Mouse (Mus musculus): ENCODE measurements around the gene 1700069L16Rik. TPM values are rescaled to one million over a fixed set of nuclear protein-coding genes. Genes with fewer than 3 reads are reported as not detected.
A peak's percentile ranks its signal among the peaks of the same experiment; 100 is the strongest.

The 1700069L16Rik gene
- polyA plus RNA-seq, 1 experiment from 2014 or later: not detected

- H3K36me3 ChIP-seq (ENCODE audit: control insufficient read depth, insufficient read depth, low read length): no peaks in the 10 kb centered on the region
- no peaks in the 10 kb centered on the region for H3K4me1 ChIP-seq (ENCODE audit: control insufficient read depth, insufficient read depth, low read length)
- no peaks in the 10 kb centered on the region for H3K27me3 ChIP-seq (ENCODE audit: control insufficient read depth, insufficient read depth, low read length)
- no peak overlapping the region for H3K27ac ChIP-seq (ENCODE audit: low read depth, low read length)
- WGBS: 77% methylated on average over 12 of the region's 12 CpGs
- ATAC-seq (ENCODE audit: low FRiP score) (no peak), DNase-seq (ENCODE audit: low spot score, missing footprints) (no peak)
- no peak overlapping the region for H3K4me3 ChIP-seq (ENCODE audit: low read depth, low read length)
- 0 out of 2 replicates have a peak, but pooled peaks cover 4% of the 10 kb centered on the region for H3K9me3 ChIP-seq (ENCODE audit: control insufficient read depth, low read length)
- H3K4me2 ChIP-seq: no peak overlapping the region
- no peak overlapping the region for H3K9ac ChIP-seq (ENCODE audit: low read length)
Measured at GRCm38 (mm10) chr5:113664629-113665195, 59.9 kb downstream of the 1700069L16Rik start.

DNA sequence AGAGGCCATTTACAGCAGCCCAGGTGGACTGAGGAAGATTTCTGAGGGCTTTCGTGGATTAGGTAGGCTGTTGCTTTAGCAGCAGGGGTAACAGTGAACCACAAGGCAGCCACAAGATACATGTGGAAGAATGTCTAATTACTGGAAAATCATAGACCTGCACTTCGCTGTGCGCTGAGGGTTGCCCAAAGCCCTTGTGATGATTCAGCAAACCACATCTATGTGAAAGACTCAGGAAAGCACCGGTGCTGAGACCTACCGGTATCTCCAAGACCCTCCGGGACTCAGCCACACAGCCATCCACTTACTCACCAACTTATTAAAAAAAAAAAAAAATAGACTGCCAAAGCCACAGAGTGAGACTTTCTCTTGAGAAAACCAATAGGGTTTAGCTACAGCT is 60.4 kb downstream of the 1700069L16Rik start:
- Histone ChIP-seq H3K9me3 (ENCODE audit: control insufficient read depth, low read length) (0 out of 2 replicates have a peak, but pooled peaks cover 4% of the 10 kb centered on the region), H3K27ac (ENCODE audit: low read depth, low read length) (no peak overlapping the region), H3K4me1 (ENCODE audit: control insufficient read depth, insufficient read depth, low read length) (no peaks in the 10 kb centered on the region), H3K9ac (ENCODE audit: low read length) (no peak overlapping the region), H3K36me3 (ENCODE audit: control insufficient read depth, insufficient read depth, low read length) (no peaks in the 10 kb centered on the region), H3K4me2 (no peak overlapping the region), H3K27me3 (ENCODE audit: control insufficient read depth, insufficient read depth, low read length) (no peaks in the 10 kb centered on the region), H3K4me3 (ENCODE audit: low read depth, low read length) (no peak overlapping the region)
- no peak for DNase-seq (ENCODE audit: low spot score, missing footprints)
- 91% methylated on average over 6 of the region's 6 CpGs for WGBS
- no peak for ATAC-seq (ENCODE audit: low FRiP score)

DNA sequence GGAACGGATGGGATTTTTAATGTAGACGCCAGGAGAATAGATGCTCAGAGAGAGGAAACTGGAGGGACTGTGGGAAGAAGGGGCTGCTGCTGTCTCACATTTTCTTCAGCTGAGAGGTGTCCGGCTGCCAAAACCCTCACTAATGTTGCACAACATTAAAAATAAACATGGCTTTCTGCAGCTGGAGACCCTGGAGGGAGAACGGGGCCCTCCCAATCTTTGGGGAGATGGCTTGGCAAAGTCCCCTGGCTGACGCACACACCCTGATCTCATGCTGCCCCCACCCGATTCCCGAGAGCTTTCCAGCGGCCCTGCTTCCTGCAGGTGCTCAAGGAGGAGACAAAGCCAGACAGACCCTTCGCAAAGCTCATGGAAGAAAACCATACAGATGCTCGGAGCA is 63.7 kb downstream of the 1700069L16Rik start:
- Histone ChIP-seq H3K27me3 (ENCODE audit: control insufficient read depth, insufficient read depth, low read length) (no peaks in the 10 kb centered on the region), H3K27ac (ENCODE audit: low read depth, low read length) (no peak overlapping the region), H3K4me3 (ENCODE audit: low read depth, low read length) (no peak overlapping the region), H3K4me2 (no peak overlapping the region), H3K4me1 (ENCODE audit: control insufficient read depth, insufficient read depth, low read length) (no peaks in the 10 kb centered on the region), H3K36me3 (ENCODE audit: control insufficient read depth, insufficient read depth, low read length) (no peaks in the 10 kb centered on the region), H3K9ac (ENCODE audit: low read length) (no peak overlapping the region), H3K9me3 (ENCODE audit: control insufficient read depth, low read length) (no peaks in the 10 kb centered on the region)
- ATAC-seq (ENCODE audit: low FRiP score): no peak
- 84% methylated on average over 10 of the region's 10 CpGs for WGBS
- DNase-seq (ENCODE audit: low spot score, missing footprints): no peak

DNA sequence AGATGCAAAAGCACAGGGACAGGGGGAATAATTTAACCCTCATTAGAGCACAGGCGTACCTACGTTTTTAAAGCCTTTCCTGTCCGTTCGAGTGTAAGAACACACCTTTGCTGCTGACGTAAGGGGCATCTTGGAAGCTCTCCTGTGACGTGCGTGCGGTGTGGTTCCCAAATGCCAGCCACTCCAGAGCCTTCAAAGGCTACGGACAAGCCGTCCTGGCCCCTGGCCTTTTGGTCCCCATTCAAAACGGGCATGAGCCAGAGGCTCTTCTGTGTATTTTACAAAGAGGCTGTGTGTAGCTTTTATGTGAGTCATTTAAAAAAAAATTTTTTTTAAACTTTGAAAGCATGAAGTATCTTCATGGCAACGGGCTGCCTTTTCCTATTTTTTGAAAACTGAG is 69.8 kb downstream of the 1700069L16Rik start:
- Histone ChIP-seq H3K9ac (ENCODE audit: low read length) (no peak overlapping the region), H3K9me3 (ENCODE audit: control insufficient read depth, low read length) (no peaks in the 10 kb centered on the region), H3K27me3 (ENCODE audit: control insufficient read depth, insufficient read depth, low read length) (no peaks in the 10 kb centered on the region; the same call in 1 of the 2 replicates), H3K4me1 (ENCODE audit: control insufficient read depth, insufficient read depth, low read length) (peaks cover 2% of the 10 kb centered on the region), H3K4me3 (ENCODE audit: low read depth, low read length) (no peak overlapping the region), H3K27ac (ENCODE audit: low read depth, low read length) (no peak overlapping the region), H3K36me3 (ENCODE audit: control insufficient read depth, insufficient read depth, low read length) (no peaks in the 10 kb centered on the region), H3K4me2 (no peak overlapping the region)
- WGBS: 88% methylated on average over 12 of the region's 12 CpGs
- DNase-seq (ENCODE audit: low spot score, missing footprints) (no peak), ATAC-seq (ENCODE audit: low FRiP score) (no peak)

DNA sequence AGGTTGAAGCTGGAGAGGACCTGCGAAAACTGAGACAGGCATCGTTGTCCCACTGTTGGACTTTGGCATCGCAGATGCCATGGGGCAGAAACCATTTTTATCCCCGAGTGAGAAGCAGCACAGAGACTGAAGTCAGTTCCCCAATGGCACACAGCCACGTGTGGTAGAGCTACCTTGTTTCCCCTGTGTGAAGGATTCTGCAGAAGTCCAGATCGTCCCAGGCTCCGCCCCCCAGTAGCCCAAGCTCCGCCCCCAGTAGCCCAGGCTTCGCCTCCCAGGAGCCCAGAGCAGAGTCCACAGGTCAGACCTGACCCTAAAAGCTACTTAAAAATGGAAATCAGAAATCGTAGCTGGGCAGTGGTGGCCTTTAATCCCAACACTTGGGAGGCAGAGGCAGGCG is 70.4 kb downstream of the 1700069L16Rik start:
- no peak overlapping the region for H3K9ac ChIP-seq (ENCODE audit: low read length)
- no peaks in the 10 kb centered on the region for H3K9me3 ChIP-seq (ENCODE audit: control insufficient read depth, low read length)
- DNase-seq (ENCODE audit: low spot score, missing footprints) (no peak), ATAC-seq (ENCODE audit: low FRiP score) (no peak)
- no peak overlapping the region for H3K27ac ChIP-seq (ENCODE audit: low read depth, low read length)
- H3K36me3 ChIP-seq (ENCODE audit: control insufficient read depth, insufficient read depth, low read length): no peaks in the 10 kb centered on the region
- H3K4me2 ChIP-seq: no peak overlapping the region
- no peaks in the 10 kb centered on the region; the same call in 1 of the 2 replicates for H3K27me3 ChIP-seq (ENCODE audit: control insufficient read depth, insufficient read depth, low read length)
- no peak overlapping the region for H3K4me3 ChIP-seq (ENCODE audit: low read depth, low read length)
- 76% methylated on average over 11 of the region's 11 CpGs for WGBS
- peaks cover 2% of the 10 kb centered on the region for H3K4me1 ChIP-seq (ENCODE audit: control insufficient read depth, insufficient read depth, low read length)

- 28% methylated on average over 5 of the region's 5 CpGs for WGBS
- no peak overlapping the region for H3K9ac ChIP-seq (ENCODE audit: low read length)
- no peak for DNase-seq (ENCODE audit: low spot score, missing footprints)
- H3K4me2 ChIP-seq: no peak overlapping the region
- no peak overlapping the region for H3K4me3 ChIP-seq (ENCODE audit: low read depth, low read length)
- peaks cover 2% of the 10 kb centered on the region for H3K4me1 ChIP-seq (ENCODE audit: control insufficient read depth, insufficient read depth, low read length)
- H3K9me3 ChIP-seq (ENCODE audit: control insufficient read depth, low read length): no peaks in the 10 kb centered on the region
- no peaks in the 10 kb centered on the region for H3K36me3 ChIP-seq (ENCODE audit: control insufficient read depth, insufficient read depth, low read length)
- ATAC-seq (ENCODE audit: low FRiP score): no peak
- H3K27ac ChIP-seq (ENCODE audit: low read depth, low read length): no peak overlapping the region
- H3K27me3 ChIP-seq (ENCODE audit: control insufficient read depth, insufficient read depth, low read length): no peaks in the 10 kb centered on the region; the same call in 1 of the 2 replicates
Measured at GRCm38 (mm10) chr5:113652215-113652614, 72.4 kb downstream of the 1700069L16Rik start.

GRCm38 (mm10) chr5:113650035-113650865 is 74.3 kb downstream of the 1700069L16Rik start, which contains the start of gene Cmklr1:
Cmklr1 (minus strand) TSS chr5:113650426.
- Histone ChIP-seq H3K36me3 (ENCODE audit: control insufficient read depth, insufficient read depth, low read length) (no peaks in the 10 kb centered on the region), H3K27me3 (ENCODE audit: control insufficient read depth, insufficient read depth, low read length) (no peaks in the 10 kb centered on the region; the same call in 1 of the 2 replicates), H3K27ac (ENCODE audit: low read depth, low read length) (no peak within 1 kb of the TSS), H3K4me2 (peak within 1 kb of the TSS; percentile 38), H3K4me3 (ENCODE audit: low read depth, low read length) (0 out of 2 replicates have a peak within 1 kb of the TSS, but pooled peaks have one; percentile 7), H3K9ac (ENCODE audit: low read length) (peak within 1 kb of the TSS; percentile 30), H3K4me1 (ENCODE audit: control insufficient read depth, insufficient read depth, low read length) (peaks cover 2% of the 10 kb centered on the region), H3K9me3 (ENCODE audit: control insufficient read depth, low read length) (no peaks in the 10 kb centered on the region)
- WGBS: 11% methylated on average over 28 of the region's 30 CpGs
- ATAC-seq (ENCODE audit: low FRiP score) (no peak), DNase-seq (ENCODE audit: low spot score, missing footprints) (peak; percentile 85)

DNA sequence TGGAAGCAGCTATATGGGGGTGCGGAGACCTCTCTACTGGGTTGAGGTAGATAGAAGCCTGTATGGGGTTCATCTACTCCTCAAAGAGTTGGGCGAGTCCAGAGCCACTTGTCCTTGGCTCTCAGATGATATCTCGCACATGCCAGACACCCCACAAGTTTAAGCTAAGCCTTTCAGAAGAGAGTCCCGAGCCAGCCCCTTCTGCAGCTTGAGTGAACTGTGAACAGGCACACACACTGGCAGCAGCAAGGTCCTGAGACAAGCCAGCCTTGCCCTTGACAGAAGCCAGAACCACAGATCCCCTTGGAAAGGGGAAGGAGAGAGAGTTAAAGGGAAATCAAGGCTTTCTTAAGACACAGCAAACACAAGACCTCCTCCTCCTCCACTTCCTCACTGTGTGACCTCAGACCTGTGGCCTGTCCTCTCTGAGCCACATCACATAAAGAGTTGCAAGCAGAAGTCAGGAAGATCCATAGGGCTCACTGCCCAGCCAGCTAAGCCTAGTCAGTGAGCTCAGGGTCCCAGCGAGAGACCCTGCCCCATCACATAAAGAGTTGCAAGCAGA is 75.8 kb downstream of the 1700069L16Rik start:
- H3K27me3 ChIP-seq (ENCODE audit: control insufficient read depth, insufficient read depth, low read length): no peaks in the 10 kb centered on the region; the same call in 1 of the 2 replicates
- no peak for ATAC-seq (ENCODE audit: low FRiP score)
- H3K27ac ChIP-seq (ENCODE audit: low read depth, low read length): no peak overlapping the region
- H3K9ac ChIP-seq (ENCODE audit: low read length): no peak overlapping the region
- DNase-seq (ENCODE audit: low spot score, missing footprints): no peak
- peaks cover 2% of the 10 kb centered on the region for H3K4me1 ChIP-seq (ENCODE audit: control insufficient read depth, insufficient read depth, low read length)
- no peak overlapping the region for H3K4me2 ChIP-seq
- no peaks in the 10 kb centered on the region for H3K9me3 ChIP-seq (ENCODE audit: control insufficient read depth, low read length)
- WGBS: 83% methylated on average over 5 of the region's 5 CpGs
- H3K36me3 ChIP-seq (ENCODE audit: control insufficient read depth, insufficient read depth, low read length): no peaks in the 10 kb centered on the region
- no peak overlapping the region for H3K4me3 ChIP-seq (ENCODE audit: low read depth, low read length)

DNA sequence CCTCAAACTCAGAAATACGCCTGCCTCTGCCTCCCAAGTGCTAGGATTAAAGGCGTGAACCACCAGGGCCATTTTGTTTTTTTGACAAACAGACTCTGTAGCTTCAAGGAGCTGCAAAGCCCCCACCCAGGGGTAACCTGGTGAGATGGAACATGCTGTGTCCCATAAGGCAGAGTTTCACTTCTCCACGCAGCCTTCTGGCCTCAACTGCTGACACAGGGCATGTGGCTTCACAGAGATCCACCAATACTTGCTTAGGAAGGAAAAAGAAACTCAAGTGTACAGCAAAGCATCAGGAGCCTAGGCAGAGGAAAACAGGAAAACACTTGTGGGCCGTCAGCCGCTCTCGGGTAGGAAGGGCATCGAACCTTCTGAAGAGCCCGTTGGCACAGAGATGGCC is 77.4 kb downstream of the 1700069L16Rik start:
- no peak overlapping the region for H3K27ac ChIP-seq (ENCODE audit: low read depth, low read length)
- 91% methylated on average over 8 of the region's 8 CpGs for WGBS

More for the DNA sequence above, 77.4 kb downstream of the 1700069L16Rik start:
- H3K4me1 ChIP-seq (ENCODE audit: control insufficient read depth, insufficient read depth, low read length): peaks cover 2% of the 10 kb centered on the region
- no peaks in the 10 kb centered on the region for H3K36me3 ChIP-seq (ENCODE audit: control insufficient read depth, insufficient read depth, low read length)
- no peak overlapping the region for H3K9ac ChIP-seq (ENCODE audit: low read length)
- H3K4me2 ChIP-seq: no peak overlapping the region
- no peak overlapping the region for H3K4me3 ChIP-seq (ENCODE audit: low read depth, low read length)
- no peaks in the 10 kb centered on the region; the same call in 1 of the 2 replicates for H3K27me3 ChIP-seq (ENCODE audit: control insufficient read depth, insufficient read depth, low read length)
- H3K9me3 ChIP-seq (ENCODE audit: control insufficient read depth, low read length): no peaks in the 10 kb centered on the region
- no peak for ATAC-seq (ENCODE audit: low FRiP score)
- no peak for DNase-seq (ENCODE audit: low spot score, missing footprints)

Measured in midbrain, embryonic 11.5 days (tissue).